Mouse (Mus musculus) midbrain, embryonic 14.5 days (tissue): ENCODE data around the gene Ebf1. TPM values are rescaled to one million over a fixed set of nuclear protein-coding genes. Genes with fewer than 3 reads are reported as not detected.

Source experiments
- ATAC-seq: fragments of 200-750 bp; cut with Nextera tagmentation; 2 replicates; pipeline ENCODE4 v1.8.0; 2017; ENCODE audit warnings: moderate number of reproducible peaks, moderate library complexity; ENCODE audit not compliant: low FRiP score, low TSS enrichment
- DNase-seq: peaks from one replicate; pipeline ENCODE4 v3.0.0-alpha.2; 2015
- H3K27ac ChIP-seq: fragments of 300-500 bp; sonication (generic); replicated peaks from 2 replicates; pipeline ENCODE4 v1.5.1; 2014; ENCODE audit warnings: mild to moderate bottlenecking, low read depth, low read length, moderate library complexity
- H3K27me3 ChIP-seq: fragments of 300-500 bp; sonication (generic); 2 replicates; pipeline ENCODE4 v1.6.1; 2014; ENCODE audit warnings: low read length, control low read depth, mixed read lengths; ENCODE audit not compliant: control insufficient read depth, insufficient read depth
- H3K36me3 ChIP-seq: fragments of 300-500 bp; sonication (generic); 2 replicates; pipeline ENCODE4 v1.6.1; 2014; ENCODE audit warnings: low read length, control low read depth; ENCODE audit not compliant: control insufficient read depth, insufficient read depth
- H3K4me1 ChIP-seq: fragments of 300-500 bp; sonication (generic); 2 replicates; pipeline ENCODE4 v1.6.1; 2014; ENCODE audit warnings: mild to moderate bottlenecking, antibody characterized with exemption, low read length, control low read depth; ENCODE audit not compliant: control insufficient read depth, insufficient read depth
- H3K4me2 ChIP-seq: fragments of 300-500 bp; sonication (generic); 2 replicates; pipeline ENCODE4 v1.6.1; 2014; ENCODE audit warnings: mild to moderate bottlenecking, low read length, moderate library complexity
- H3K4me3 ChIP-seq: fragments of 300-500 bp; sonication (generic); replicated peaks from 2 replicates; pipeline ENCODE4 v1.5.1; 2014; ENCODE audit warnings: low read depth, low read length
- H3K9ac ChIP-seq: fragments of 300-500 bp; sonication (generic); replicated peaks from 2 replicates; pipeline ENCODE4 v1.6.1; 2014; ENCODE audit warnings: mild to moderate bottlenecking, low read length, moderate library complexity
- H3K9me3 ChIP-seq: fragments of 300-500 bp; sonication (generic); 2 replicates; pipeline ENCODE4 v1.6.1; 2016; ENCODE audit warnings: low read length, control low read depth, mixed read lengths; ENCODE audit not compliant: control insufficient read depth
- WGBS: fragments of 180-500 bp; shearing (Covaris S2); extraction: QIAGEN DNeasy Blood & Tissue Kit; methylation state at CpG from one replicate; pipeline ENCODE4 v1.1.7; 2014; 5-methylcytosine and 5-hydroxymethylcytosine counted together
- polyA plus RNA-seq: library from polyadenylated mRNA; unstranded; fragments of >200 nt; fragmentation: Nextera tagmentation; extraction: Ambion mirVana; gene quantifications from 2 replicates; pipeline ENCODE4 v1.2.1, GENCODE M21; 2014

The Ebf1 gene
- polyA plus RNA-seq, 1 experiment from 2014 or later, result 112 TPM

DNA sequence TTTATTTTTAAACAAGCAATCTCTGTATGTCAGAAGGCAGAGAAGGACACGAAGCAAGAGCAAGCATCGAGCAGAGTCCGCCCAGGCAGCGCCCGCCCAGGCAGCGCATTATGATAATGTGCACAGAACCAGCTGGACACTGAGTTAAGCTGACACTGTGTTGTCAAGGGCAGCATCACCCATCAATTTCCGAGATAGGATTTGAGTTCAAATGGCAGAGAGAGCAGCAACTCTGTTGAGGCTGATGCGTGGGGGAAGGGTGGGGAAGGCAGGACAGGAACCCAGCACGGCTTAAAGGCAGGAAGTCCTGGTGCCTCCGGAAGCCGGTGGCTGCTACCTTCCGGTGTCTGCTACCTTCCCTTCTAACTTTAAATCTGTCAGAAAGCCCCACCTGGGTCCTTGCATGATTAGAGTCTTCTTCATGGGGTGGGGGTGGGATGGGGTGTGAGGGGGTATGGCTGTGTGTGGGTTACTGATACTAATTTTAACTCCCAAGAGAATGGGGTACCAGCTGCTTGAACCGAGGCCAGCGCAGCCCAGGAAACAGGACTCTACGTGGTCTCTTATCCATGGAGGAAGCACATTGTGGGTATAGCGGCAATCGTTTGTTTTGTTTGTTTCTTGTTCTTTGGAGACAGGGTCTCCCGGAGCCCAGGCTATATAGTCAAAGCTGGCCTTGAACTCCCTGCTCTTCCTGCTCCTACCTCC, 275.9 kb downstream of the Ebf1 start:
- peak overlapping the region; percentile 29; the same call in 1 of the 2 replicates for H3K9ac ChIP-seq
- peaks cover 37% of the 10 kb centered on the region for H3K4me1 ChIP-seq
- no peaks in the 10 kb centered on the region for H3K36me3 ChIP-seq
- no peaks in the 10 kb centered on the region for H3K27me3 ChIP-seq
- WGBS, result 27% methylated on average over 18 of the region's 18 CpGs
- peak overlapping the region; percentile 60; the same call in 1 of the 2 replicates for H3K27ac ChIP-seq
- peak overlapping the region; percentile 19; the same call in 1 of the 2 replicates for H3K4me3 ChIP-seq
- H3K4me2 ChIP-seq, result peak overlapping the region; percentile 44
- no peaks in the 10 kb centered on the region for H3K9me3 ChIP-seq
- DNase-seq, result peak; percentile 72
- peak; percentile 80; the same call in 1 of the 2 replicates for ATAC-seq

DNA sequence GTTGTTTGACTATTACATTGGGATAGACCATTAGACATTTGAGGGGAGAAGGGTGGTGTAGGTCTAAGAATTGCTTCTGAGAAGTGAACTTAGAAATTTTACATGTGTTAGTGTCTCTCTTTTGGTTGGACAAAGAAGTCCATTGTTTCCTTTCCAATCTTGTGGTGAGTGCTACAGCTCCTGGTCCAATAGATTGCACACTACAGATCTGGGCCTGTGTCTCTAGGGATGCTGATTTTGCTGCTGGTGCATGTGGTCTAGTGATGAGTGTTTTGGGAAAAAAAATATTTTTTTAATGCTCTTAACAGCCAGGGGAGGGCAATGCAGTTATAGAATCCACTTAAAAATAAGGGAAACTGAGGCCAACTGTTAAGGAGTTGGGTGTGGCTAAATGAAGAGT, 276.9 kb downstream of the Ebf1 start:
- H3K27me3 ChIP-seq, result no peaks in the 10 kb centered on the region
- peaks cover 38% of the 10 kb centered on the region for H3K4me1 ChIP-seq
- ATAC-seq (no peak), DNase-seq (no peak)
- no peak overlapping the region for H3K4me2 ChIP-seq
- no peaks in the 10 kb centered on the region for H3K9me3 ChIP-seq
- no peak overlapping the region for H3K27ac ChIP-seq
- H3K4me3 ChIP-seq, result no peak overlapping the region
- no peak overlapping the region for H3K9ac ChIP-seq
- H3K36me3 ChIP-seq, result no peaks in the 10 kb centered on the region

DNA sequence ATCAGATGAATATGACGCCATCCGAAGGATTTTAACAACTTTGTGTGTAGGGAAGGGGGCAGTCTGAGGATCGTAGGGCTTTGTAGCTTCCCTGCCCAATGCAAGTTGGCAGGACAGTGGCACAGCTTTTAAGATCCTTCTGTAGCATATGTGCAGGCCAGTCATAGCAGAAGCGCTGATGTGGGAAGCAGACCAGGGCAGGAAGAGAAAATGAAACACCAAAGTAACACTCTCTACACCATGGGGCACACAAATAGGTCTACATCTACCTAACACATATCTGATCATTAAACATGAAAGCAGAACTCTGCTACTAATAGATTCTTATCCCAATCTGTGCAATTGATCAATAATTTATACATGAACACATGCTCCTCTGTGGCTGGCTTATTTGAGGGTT, 277.7 kb downstream of the Ebf1 start:
- Histone ChIP-seq H3K4me1 (peaks cover 46% of the 10 kb centered on the region), H3K4me2 (no peak overlapping the region), H3K9ac (no peak overlapping the region), H3K27ac (no peak overlapping the region), H3K9me3 (no peaks in the 10 kb centered on the region), H3K4me3 (no peak overlapping the region), H3K27me3 (no peaks in the 10 kb centered on the region), H3K36me3 (no peaks in the 10 kb centered on the region)
- WGBS, result 93% methylated on average over 4 of the region's 4 CpGs
- ATAC-seq, result no peak
- DNase-seq, result no peak

DNA sequence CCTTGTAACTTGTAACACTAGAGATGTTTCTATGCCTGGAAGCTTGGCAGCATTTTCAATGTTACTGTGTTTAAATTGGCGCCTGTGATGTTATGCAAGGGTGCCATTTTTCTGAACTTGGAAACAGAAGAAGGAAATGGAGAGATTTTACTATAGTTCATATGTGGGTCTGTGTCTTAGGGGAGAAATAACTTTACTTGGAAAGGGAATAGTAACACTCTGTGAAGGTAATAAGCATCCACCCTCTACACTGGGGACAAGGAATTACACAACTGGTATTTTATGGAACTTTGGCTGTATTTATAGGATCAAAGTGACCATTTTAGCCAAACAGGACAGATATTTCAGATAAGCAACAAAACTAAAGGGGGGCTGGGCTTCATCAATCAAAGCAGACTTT, 278.8 kb downstream of the Ebf1 start:
- no peaks in the 10 kb centered on the region for H3K36me3 ChIP-seq
- peaks cover 55% of the 10 kb centered on the region for H3K4me1 ChIP-seq
- no peak overlapping the region for H3K4me2 ChIP-seq
- H3K9me3 ChIP-seq, result no peaks in the 10 kb centered on the region
- 93% methylated on average over 1 of the region's 1 CpGs for WGBS
- DNase-seq, result no peak
- no peak for ATAC-seq
- H3K4me3 ChIP-seq, result no peak overlapping the region
- no peaks in the 10 kb centered on the region for H3K27me3 ChIP-seq
- no peak overlapping the region for H3K27ac ChIP-seq
- H3K9ac ChIP-seq, result no peak overlapping the region

DNA sequence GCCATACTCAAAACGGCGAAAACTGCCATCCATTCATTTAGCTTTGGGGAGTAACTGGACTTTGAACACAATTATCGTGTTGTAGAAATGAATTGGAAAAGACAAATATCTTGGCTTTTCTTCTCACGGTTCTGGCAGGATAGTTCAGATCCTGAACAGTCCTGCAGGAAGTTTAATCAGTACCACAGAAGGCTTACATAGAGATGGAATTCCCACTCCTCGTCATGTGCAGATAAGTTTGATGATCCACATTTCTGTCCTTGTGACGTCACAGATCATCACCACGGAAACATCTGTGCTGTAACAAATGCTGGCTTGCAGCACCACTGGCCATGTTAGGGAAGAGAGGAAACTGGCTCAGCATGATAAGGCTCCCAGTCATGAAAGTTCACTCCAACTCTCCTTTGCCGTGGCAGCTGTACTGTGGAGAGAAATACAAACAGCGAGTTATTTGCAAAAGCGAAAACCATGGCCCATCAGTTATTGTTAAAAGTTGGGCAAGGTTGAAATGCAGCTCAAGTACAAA, 280.1 kb downstream of the Ebf1 start:
- no peak overlapping the region for H3K4me2 ChIP-seq
- H3K9me3 ChIP-seq, result no peaks in the 10 kb centered on the region
- H3K4me1 ChIP-seq, result peaks cover 58% of the 10 kb centered on the region
- H3K27ac ChIP-seq, result no peak overlapping the region; the same call in 1 of the 2 replicates
- no peaks in the 10 kb centered on the region for H3K27me3 ChIP-seq
- DNase-seq (peak; percentile 36), ATAC-seq (no peak)
- 69% methylated on average over 10 of the region's 10 CpGs for WGBS
- H3K9ac ChIP-seq, result no peak overlapping the region
- H3K36me3 ChIP-seq, result no peaks in the 10 kb centered on the region
- H3K4me3 ChIP-seq, result no peak overlapping the region

DNA sequence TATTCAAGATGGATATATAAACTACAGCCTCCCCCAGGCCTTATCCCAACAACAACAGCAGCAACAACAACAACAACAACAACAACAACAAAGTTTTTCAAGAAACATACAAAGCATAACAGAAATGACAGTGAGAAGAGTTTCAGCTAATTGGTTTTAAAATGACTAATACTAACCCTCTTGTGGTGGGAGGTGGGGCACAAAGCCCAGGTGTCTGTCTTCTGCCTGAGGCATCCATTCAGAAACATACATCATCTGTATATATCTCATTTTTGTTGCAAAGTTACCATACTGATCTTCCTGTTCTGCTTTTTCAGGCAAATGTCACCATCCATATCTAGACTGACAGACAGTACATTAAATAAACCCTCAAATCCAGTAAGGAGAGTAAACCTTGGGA, 282.4 kb downstream of the Ebf1 start:
- Histone ChIP-seq H3K4me1 (peaks cover 72% of the 10 kb centered on the region), H3K4me2 (no peak overlapping the region), H3K27ac (peak overlapping the region; percentile 68; the same call in 1 of the 2 replicates), H3K9me3 (no peaks in the 10 kb centered on the region), H3K27me3 (no peaks in the 10 kb centered on the region), H3K9ac (no peak overlapping the region), H3K4me3 (no peak overlapping the region), H3K36me3 (no peaks in the 10 kb centered on the region)
- ATAC-seq, result no peak
- DNase-seq, result no peak

DNA sequence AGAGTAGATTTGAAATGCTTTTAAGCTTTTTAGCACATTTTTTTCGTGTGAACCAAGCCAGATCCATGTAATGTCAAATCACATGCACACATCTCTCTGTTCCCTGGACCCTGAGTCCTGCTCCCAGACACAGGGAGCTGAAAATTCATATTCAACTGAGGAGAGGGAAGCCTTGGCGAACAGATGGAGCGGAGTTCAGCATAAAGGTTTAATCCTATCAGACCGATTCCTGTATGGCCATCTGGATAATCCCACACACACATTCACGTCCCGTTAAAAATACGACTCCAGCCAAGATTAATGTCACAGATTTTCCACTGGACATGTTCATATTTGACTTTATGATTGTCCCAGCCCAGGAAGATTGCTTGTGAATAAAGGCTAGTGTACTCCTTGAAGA, 282.8 kb downstream of the Ebf1 start:
- peak overlapping the region; percentile 31 for H3K4me2 ChIP-seq
- H3K4me3 ChIP-seq, result no peak overlapping the region
- no peaks in the 10 kb centered on the region for H3K27me3 ChIP-seq
- H3K9ac ChIP-seq, result no peak overlapping the region
- WGBS, result 9% methylated on average over 7 of the region's 7 CpGs
- DNase-seq (peak; percentile 66), ATAC-seq (peak; percentile 84)
- no peaks in the 10 kb centered on the region for H3K9me3 ChIP-seq
- peaks cover 75% of the 10 kb centered on the region for H3K4me1 ChIP-seq
- H3K36me3 ChIP-seq, result no peaks in the 10 kb centered on the region
- H3K27ac ChIP-seq, result peak overlapping the region; percentile 68

DNA sequence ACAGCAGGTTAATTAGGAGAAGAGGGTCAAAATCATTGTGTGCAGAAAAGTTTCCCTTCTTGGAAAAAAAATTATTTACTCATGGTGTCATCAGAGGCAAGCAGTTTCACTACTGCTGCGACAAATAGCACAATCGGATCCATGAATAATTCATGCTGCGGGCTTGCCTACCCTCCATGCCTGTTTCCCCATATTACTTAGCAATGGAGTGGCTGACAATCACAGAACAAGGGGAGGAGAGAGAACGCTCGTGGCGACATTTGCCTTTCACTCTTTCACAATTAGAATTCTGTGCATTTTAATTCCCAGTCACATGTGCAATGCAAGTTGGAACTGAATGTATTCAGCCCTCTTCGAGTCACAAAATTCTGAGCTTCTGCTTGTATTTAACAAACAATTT, 283.4 kb downstream of the Ebf1 start:
- Histone ChIP-seq H3K27me3 (no peaks in the 10 kb centered on the region), H3K36me3 (no peaks in the 10 kb centered on the region), H3K4me1 (peaks cover 74% of the 10 kb centered on the region), H3K4me3 (no peak overlapping the region), H3K4me2 (peak overlapping the region; percentile 31), H3K27ac (peak overlapping the region; percentile 68), H3K9me3 (no peaks in the 10 kb centered on the region), H3K9ac (no peak overlapping the region)
- peak; percentile 81 for DNase-seq
- ATAC-seq, result peak; percentile 70
- 7% methylated on average over 7 of the region's 7 CpGs for WGBS

DNA sequence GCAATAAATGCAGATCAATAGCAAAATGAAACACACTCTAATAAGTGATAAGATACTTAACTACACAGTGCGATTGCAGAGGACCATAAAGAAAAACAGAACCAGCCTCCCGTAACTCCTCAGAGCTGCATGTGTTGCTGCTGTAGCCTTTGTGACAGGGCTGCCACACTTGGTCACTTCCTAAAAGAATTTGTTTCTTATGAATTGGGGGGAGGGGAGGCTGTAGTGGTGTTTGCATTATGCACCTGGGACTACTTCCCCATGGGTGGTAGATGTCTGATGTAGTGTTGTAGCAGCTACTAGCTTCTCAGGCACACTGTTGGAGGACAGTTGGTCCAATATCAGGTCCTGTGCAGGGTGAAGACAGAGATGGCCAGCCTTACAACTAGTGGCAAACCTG, 284.6 kb downstream of the Ebf1 start:
- Histone ChIP-seq H3K4me2 (no peak overlapping the region), H3K36me3 (no peaks in the 10 kb centered on the region), H3K27ac (no peak overlapping the region), H3K27me3 (no peaks in the 10 kb centered on the region), H3K4me3 (no peak overlapping the region), H3K4me1 (peaks cover 66% of the 10 kb centered on the region), H3K9ac (no peak overlapping the region), H3K9me3 (no peaks in the 10 kb centered on the region)
- no peak for DNase-seq
- no peak for ATAC-seq
- 44% methylated on average over 2 of the region's 2 CpGs for WGBS
